Mouse (Mus musculus) regulatory T cell (primary cell): ENCODE results near the gene Olfr906.

Experiments used
- in situ Hi-C: fragments of 300-600 bp; cut with MboI, MseI; formaldehyde crosslinking; loops from one replicate; pipeline ENCODE4 v1.15.1; 2025; ENCODE audit warnings: high pct_unique_total_duplicates

Olfr906 gene

DNA sequence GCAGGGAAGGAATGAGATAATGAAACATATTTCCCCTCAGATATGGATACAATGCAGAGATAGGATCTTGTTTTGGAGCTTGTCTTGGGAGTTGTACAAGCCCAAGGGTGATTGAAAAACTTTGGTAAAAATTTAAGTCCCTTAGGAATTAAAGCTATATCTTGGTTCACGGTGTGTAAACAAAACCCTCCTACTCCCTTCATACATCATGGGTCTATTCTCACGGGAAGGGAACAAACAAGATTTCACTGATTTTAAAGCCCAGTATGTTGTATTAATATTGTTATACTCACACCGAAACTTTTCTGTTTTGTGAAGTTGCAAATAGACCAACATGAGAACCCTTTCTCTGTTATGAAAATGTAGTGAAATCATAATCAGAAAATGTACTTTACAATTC is at the start of gene Olfr906:
Olfr906 (plus strand) TSS at position 301 of the 400 bp plus-strand sequence.
- in situ Hi-C loops, result no loop called here

- in situ Hi-C loops, result no loop called here
Measured at GRCm38 (mm10) chr9:38447352-38447751, 39.5 kb upstream of the Olfr906 start, which contains the start of gene Olfr902. Gene Olfr902, plus strand, starts transcription at chr9:38447652.

- in situ Hi-C loops, result loop anchor here (25.0 kb wide), 1 partner anchor 549 kb away; the partner anchor contains the start of gene Olfr146
Measured at GRCm38 (mm10) chr9:38462844-38463243, 24.0 kb upstream of the Olfr906 start, which contains the start of gene Olfr904. Gene Olfr904, plus strand, starts transcription at chr9:38463144.

DNA sequence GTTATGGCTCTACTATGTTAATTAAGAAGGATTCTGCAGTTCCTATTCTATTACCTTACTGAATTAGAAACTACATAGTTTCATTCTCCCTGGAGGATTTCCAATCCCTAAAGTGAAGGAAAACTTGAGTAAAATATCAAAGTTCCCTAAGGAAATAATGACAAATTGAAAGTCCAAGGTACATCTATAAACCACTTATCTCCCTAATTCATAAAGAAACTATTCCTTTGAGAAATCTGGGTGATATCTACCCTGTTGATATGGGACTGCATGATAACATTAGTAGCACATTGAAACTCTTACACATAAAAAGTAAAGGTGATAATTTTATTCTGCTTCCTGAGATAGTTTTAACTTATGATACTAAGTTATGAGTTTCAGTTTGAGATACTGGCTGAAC is 16.1 kb upstream of the Olfr906 start, which contains the start of gene Olfr905:
Olfr905 (plus strand) TSS at position 301 of the 400 bp plus-strand sequence.
- in situ Hi-C loops, result loop anchor here (25.0 kb wide), 1 partner anchor 541 kb away; the partner anchor contains the start of gene Olfr146

DNA sequence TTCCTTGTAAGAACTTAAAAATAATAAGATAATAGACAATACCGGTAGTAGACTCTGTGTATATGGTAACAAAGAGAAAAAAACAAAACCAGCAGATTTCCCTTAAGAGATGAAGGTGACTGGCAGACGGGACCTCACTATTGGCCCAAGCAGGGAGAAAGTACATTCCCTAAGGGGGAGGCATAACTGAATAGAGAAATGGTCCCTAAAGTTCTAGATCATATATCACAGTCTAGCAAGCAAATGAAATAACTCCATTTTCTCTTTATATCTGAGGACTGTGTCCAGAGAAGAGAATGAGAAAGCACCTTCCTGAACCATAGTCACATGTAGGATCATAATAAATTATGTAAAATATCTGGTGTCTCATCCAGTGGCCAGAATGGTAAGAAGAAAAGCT is 8.6 kb downstream of the Olfr906 start, which contains the start of gene Olfr907:
Olfr907 (plus strand) TSS at position 301 of the 400 bp plus-strand sequence.
- in situ Hi-C loops, result no loop called here

DNA sequence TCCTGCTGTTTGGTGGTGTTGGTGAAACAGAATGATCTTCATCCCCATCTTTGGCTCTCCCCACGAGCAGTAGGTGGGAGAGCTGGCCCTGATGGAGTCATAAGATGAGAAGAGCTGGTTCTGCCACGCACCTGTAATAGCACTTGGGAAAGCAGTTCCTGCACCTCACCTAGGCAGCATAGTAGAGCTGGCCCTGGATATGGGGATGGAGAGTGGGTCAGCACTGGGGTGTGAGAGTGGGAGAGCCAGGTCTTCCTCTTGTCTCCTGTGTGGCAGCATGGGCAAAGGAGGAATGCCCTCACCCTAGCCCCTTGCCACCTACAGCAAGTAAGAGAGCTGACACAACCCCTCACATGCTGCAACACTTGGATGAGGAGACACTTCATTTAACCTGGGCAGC is 25.5 kb downstream of the Olfr906 start:
- in situ Hi-C loops, result no loop called here

DNA sequence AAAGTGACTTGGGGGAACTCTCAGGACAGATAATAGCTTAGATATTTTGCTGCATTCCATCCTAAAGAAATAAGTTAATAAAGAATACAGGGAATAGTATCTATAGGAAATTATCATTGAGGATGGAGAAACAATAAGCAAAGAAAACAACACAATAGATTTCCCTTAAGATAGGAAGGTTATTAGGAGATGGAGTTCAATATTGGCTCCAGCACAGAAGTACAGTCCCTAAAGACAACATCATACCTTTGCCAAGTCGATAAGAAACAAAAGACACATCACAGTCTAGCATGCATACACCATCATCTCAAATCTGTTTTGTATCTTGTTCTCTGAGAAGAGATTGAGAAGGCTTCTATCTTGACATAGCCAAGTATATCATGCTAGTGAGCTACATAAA is 34.4 kb downstream of the Olfr906 start, which contains the start of gene Olfr911-ps1:
Olfr911-ps1 (plus strand) TSS at position 301 of the 400 bp plus-strand sequence.
- in situ Hi-C loops, result no loop called here

DNA sequence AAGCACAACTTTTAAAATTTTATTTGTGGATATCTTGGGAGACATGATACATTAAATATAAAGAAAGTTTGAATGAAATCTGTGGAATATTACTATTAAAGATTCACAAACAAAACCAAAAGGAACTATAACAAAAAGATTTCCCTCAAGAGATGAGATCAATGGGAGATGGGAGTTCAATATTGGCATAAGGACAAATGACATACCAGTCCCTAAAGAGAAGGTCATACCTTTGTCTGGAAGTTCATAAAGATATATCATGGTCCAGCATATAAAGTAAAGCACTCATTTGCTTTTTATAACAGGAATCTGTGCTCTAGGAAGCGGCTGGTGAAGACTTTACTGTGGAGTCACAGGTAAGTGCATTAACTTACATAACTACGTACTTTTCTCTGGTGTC is 50.7 kb downstream of the Olfr906 start, which contains the start of gene Olfr910:
Olfr910 (plus strand) TSS at position 301 of the 400 bp plus-strand sequence.
- in situ Hi-C loops, result loop anchor here (10.0 kb wide), 1 partner anchor 1623 kb away; no protein-coding TSS in a partner anchor
